Mouse (Mus musculus) adipocyte (in vitro differentiated cells): ENCODE measurements around the gene Ptcd2.

Source experiments
- DNase-seq: peaks from one replicate; pipeline ENCODE4 v3.0.0-alpha.2; 2016; ENCODE audit warnings: low spot score

The Ptcd2 gene

GRCm38 (mm10) chr13:99304365-99304764 lies 40.1 kb downstream of the Ptcd2 start:
- no peak for DNase-seq

DNA sequence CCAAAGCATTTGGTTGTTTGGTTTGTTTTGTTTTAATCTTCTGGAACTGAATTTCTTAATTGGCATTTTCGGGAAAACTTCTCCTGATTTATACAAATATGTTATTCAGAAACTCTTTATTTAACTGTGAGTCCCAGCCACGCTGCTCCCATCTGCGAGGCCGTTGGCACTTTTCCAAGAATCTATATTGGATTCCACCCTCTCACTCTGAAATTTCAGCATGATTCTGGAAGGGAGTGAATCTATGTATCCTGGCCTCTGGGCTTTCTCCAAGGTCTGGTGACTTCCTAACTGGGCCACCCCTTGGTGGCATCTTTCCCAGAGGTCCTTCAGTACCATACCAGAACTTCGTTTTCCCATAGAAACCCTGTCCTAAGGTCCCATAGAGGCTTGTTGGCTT lies 40.7 kb downstream of the Ptcd2 start:
- no peak for DNase-seq

GRCm38 (mm10) chr13:99299921-99300320 lies 44.6 kb downstream of the Ptcd2 start:
- no peak for DNase-seq

GRCm38 (mm10) chr13:99294176-99294575 lies 50.3 kb downstream of the Ptcd2 start:
- no peak for DNase-seq

DNA sequence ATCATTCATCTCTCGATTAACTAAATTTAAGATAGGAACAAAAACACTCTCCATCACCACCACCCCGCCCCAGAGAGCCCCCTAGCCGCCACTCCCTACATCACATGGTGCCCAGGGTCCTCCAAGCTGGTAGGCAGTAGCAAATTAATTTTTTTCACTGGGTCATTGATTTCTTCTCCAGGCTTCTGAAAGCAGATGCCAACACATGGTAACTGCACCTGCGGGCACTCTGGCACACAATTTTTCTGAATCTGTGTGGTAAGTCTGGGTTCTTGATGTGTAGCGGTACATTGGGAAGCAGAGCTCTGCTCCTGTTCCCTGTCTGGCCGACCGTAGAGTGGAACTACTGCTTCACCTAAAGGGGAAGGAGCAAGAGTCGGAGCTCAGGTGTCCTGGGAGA lies 53.7 kb downstream of the Ptcd2 start:
- no peak for DNase-seq

- DNase-seq: no peak
Measured at GRCm38 (mm10) chr13:99287786-99288185, 56.7 kb downstream of the Ptcd2 start.

GRCm38 (mm10) chr13:99287207-99287606 lies 57.3 kb downstream of the Ptcd2 start:
- DNase-seq: no peak

- DNase-seq: no peak
Measured at GRCm38 (mm10) chr13:99285241-99285640, 59.3 kb downstream of the Ptcd2 start.

- no peak for DNase-seq
Measured at GRCm38 (mm10) chr13:99284400-99285160, 59.9 kb downstream of the Ptcd2 start.

DNA sequence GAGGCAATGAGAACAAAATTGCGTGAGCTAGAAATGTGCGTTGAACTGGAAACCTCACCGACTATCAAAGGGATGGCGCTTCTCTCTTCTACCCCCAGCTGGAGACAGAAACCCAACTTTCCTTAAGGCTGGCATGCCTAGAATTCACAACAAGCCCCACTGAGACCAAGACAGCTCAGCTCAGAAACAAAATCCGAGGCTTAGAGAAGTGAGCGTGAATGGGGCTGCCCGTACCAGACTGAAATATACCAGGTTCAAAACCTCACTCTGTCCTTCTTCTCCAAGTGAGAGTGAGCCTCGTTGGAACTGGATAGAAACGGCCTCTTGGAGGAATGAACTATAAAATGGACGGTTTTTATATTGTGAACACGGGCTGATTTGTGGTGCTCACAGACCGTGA lies 60.6 kb downstream of the Ptcd2 start:
- no peak for DNase-seq

DNA sequence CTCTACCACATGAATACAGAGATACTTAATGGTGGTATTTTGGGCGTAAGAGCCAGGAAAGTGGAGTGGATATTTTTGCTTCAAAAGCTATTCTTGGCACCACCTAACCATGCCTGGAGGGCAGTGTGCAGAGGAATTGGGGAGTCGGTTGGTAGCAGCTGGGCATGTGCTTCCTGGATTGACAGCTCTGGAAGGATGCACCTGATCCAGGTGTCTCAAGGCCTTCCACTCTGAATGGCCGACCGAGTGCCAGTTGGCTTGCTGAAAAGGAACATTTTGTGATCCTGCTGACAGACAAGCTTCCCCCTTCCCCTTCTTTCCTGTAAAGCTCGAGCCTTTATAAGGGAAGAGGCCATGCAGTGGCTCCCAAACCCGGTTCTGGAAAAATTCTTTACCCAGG lies 61.5 kb downstream of the Ptcd2 start:
- DNase-seq: no peak

DNA sequence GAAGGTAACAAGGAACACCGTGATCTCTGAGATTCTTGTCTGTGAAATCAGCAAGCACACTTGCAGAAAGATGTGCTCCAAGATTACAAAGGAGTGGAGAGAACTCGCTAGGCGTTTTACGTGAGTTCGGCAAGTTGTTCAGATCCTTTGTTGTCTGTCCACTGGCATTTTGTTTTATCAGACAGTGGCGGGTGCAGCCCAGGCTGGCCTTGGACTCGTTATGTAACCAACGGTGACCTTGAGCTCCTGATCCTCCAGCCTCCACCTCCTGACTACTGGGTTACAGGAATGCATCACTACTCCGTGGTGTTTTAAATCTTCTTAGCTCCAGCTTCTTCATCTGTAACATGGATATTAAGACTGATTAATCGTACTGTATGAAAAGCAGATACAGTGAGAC lies 65.2 kb downstream of the Ptcd2 start:
- DNase-seq: no peak

DNA sequence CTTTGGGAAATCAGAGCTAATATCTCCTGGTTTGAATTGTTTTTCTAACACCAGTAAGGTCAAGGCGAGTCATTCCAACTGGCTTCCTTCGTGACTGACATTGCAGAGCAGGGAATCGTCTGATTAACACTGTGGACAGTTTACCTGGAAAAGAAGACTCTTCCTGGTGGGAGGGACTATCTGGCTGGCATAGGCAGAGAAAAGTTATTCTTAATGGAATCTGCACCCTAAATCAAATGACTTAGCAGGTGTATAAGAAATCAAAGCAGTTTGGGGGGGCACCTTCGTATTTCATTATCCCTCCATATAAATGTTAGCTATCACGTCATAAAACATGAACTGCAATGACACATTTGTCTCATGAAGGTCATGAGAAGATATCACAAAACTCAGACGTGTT lies 66.0 kb downstream of the Ptcd2 start:
- no peak for DNase-seq

GRCm38 (mm10) chr13:99277521-99277920 lies 67.0 kb downstream of the Ptcd2 start:
- no peak for DNase-seq

GRCm38 (mm10) chr13:99272046-99272445 lies 72.5 kb downstream of the Ptcd2 start:
- DNase-seq: no peak
